Mouse (Mus musculus): ENCODE results near the gene Uqcr11.
A peak's percentile ranks its signal among the peaks of the same experiment; 100 is the strongest.

Gene Uqcr11

DNA sequence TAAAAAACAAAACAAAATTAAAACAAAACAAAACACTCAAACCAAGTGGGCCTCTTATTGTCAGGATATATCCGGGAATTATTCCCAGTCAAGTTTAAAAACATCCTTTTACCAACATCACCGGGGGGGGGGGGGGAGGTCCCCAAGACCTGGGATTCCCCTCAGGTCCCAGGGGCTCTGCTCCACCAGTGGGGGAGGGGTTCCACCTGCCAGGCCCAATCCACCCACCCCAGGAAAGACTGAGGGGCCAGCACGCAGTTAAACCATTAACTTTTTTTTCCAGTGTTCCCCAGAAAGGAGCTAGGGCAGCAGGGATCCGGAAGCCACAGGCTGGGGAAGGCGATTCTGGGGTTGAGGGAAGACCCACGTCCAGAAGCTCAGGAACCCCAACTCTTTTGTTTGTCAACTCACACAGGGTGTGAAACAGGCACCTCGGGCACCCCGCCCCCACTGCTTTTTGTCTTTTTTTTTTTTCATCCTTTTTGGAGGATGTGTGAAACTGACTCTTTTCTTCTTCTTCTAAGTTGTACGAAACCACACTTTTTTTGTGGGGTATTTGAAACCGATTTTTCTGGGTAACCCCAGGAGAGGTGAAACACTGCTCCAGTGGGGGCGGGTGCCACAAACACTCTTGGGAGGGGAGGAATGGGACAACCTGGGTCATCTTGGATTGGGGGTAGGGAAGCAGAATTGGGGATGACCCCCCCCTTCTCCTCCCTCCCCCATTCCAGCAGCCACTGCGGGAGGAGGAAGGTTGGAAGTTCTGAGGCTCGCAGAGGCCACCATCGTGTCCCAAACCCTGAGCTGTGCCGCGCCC, 25.1 kb upstream of the Uqcr11 start:
- DNase-seq (ENCODE audit: low read depth, low spot score): no peak

DNA sequence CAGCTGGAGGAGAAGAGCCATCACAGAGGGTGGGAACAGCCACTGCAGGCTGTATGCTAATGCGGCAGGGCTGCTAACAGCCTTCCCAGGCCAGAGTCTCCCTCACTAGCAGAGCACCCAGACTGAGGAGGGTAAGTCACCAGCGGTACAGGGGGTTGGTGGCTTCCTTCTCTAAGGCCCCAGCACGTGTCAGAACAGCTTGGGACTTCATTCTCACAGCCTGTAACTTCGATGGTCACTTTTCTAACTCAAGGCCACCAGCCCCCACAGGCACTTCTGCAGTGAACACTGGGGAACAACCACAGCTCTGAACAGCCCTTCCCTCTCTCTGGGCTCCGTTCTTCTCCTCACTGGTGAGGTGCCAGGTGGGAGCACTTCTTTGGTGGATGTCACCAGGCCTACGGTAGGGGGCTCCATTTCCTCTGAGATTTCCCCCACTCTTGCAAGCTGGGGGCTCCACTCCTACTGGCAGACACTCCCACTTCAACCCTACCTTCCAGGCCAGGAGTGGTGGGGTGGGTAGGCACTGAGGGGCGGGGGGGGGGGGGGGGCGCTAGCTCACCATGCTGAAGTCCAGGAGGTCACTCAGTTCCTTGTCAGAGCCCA, 23.8 kb upstream of the Uqcr11 start:
- DNase-seq (ENCODE audit: low read depth, low spot score): no peak

DNA sequence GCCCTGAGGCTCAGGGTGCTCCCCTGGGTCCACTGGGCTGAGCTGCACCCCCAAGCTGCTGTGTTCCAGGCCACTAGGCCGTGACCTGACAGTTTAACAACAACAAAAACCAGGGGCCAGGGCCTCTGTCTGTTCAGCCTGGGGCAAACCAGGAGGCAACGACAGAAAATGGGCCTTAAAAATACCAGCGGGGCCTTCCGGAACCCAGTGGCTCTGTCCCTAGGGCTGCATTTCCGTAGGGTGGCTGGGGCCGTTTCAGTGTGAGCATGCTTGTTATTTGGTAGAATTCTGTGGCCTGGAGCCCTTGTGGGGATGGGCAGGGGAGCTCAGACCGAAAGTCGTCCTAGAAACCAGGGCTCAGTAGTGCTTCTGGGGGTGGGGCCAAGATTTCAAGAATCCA, 23.2 kb upstream of the Uqcr11 start:
- no peak for DNase-seq (ENCODE audit: low read depth, low spot score)

DNA sequence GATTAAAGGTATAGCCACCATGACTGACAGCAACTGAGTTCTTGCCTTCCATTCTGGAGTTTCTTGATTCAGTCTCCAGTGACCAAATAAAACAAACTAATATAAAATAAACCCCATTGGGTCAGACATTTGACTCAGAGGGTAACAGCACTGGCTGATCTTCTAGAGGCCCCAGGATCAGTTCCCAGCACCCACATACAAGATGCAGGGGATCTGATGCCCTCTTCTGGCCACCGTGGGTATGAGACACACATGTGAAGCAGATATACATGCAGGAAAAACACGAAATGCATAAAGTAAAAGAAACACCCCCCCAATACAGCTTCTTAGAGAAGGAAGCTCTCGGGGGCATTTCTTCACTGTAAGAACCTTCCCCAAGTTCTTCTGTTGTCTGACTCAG, 18.4 kb upstream of the Uqcr11 start:
- DNase-seq (ENCODE audit: low read depth, low spot score): no peak

DNA sequence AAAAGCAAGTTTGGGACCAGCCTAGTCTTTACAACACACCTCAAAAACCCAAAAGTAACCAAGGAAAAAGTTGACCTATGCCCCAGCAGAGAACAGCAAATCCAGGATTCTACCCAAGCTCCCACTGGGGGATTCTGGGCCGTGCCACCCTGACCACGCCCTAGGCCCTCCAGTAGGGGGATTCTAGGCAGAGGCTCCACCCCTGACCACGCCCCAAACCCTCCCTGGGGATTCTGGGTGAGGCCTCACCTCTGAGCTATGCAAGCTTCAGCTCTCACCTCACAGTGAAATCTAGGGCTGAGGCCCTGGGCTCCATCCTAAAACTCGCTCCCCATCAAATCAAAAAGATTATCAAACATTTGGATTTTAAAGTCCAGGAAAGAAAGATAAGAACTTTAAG, 16.9 kb upstream of the Uqcr11 start:
- DNase-seq (ENCODE audit: low read depth, low spot score): no peak

DNA sequence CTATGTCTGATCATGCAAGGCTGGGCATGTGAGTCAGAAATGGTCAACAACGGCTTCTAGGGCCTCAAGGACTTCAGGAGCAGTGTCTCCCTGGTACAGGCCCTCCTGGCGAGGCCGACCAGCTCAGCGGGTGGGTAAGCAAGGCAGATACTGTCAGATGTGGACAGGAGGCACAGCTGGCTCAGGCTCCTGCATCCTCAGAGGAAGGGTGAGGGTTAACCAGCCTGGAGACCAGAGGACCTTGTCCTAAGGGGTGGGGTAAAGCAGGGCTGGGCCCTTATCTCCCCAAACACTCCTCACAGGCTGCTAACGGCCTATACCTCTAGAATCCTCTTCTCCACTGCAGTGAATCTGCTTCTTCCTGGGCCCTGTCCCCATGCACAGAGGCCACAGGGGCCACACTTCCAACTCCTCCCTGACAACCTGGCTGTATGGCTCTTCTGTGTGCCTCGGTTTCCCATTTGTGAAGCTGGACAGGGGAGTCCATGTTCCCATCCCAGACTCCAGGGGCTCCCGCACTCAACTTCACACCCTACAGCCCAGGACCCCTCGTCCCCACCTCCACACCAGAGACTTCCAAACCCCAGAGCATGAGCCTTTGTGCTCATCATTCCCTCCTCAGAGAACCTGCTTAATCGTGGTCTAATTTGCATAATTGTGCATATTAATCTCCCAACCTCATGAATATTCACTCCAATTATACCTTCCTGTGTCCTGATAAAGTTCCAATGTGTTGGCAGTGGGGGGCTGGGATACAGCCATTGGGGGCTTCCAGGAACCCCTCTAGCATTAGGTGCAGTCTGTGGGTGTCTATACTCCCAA, 15.2 kb upstream of the Uqcr11 start:
- no peak for DNase-seq (ENCODE audit: low read depth, low spot score)

DNA sequence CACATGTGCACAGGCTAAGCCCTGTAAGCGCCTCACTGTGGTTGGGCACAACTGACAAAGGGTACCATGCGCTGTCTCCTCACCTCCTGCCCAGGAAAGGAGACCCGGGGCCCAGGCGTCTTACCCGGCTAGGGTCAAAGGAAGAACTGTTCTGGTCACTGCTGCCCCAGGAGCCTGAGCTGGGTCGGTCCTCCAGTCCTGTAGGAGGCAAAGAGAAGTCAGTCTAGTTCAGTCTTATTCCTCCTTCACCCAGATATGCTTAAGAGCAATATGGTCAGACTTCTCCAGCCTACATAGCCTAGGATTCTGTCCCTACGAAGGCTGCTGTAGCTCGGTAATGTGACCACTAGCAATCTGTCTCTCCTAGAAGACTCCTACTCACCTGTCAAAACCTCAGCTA, 14.6 kb upstream of the Uqcr11 start:
- DNase-seq (ENCODE audit: low read depth, low spot score): no peak

DNA sequence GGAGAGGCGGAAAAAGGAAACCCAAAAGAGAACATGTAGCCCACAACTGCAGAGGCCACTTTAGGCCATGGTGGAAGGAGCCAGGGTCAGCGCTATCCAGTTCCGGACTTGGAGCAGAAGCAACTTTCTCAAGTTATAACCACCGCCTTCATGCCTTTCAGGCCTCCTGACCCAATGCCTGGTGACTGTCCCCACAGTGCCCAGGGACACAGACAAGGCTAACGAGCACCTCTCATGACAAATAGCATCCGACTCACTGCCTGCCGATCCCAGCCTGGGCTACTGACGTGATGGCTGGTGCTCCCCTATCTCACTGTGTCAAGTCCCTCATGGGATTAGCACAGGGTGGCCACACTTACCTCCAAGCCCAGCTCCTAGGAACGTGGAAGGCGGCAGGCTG, 14.1 kb upstream of the Uqcr11 start:
- no peak for DNase-seq (ENCODE audit: low read depth, low spot score)

DNA sequence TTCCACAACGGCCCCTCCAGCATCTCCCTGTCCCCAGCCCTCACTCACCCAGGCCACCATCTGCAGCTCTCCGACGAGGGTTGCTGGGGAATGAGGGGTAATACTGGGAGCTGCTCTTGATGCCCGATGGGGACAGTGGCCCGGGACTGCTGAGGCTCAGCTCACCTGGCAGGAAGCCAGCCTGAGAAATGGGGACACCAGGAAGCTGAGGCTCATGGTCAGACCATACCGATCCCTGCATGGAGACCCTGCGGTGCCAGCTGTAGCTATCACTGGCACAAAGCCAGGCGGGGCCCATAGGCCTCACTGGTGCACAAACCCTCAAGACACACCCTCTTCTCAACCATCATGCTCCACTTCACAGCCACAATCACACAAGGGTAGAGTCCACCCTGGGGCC, 12.8 kb upstream of the Uqcr11 start:
- DNase-seq (ENCODE audit: low read depth, low spot score): no peak

DNA sequence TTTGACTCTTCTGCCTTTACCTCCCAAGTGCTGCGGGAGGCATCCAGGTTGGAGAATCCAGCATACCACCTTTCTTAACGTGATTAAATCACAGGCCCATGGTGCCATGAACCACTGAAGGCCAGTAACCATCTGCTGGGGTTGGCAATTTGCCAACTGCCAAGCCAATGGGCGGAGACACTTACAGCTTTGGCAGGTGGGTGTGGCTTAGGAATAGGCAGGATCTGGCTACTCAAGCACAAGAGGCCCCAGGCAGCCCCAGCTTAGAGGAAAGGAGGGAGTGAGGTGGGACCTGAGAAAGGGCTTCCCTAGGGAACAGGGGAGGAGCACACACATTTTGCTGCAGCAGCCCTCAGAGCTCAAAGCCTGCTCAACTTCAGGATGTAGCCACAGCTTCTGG, 11.7 kb upstream of the Uqcr11 start:
- no peak for DNase-seq (ENCODE audit: low read depth, low spot score)

DNA sequence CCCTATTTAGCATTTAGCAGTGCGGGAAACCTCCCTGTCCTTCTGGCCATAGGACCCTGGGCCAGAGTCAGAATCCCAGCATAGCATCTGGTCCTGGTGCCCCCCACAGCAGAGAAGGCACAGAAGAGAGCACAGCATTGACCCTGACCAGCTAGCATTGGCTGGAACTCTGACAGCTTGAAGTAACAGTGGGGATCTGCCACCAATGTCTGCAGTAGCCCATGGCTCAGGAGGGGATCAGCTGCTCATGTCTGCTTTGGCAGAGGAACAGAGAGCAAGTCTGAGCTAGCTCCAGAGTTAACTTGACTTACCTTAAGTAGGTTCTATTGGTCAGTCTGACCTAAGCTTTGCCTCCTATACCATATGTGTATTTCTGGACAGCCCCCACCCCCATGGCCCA, 11.2 kb upstream of the Uqcr11 start:
- no peak for DNase-seq (ENCODE audit: low read depth, low spot score)

DNA sequence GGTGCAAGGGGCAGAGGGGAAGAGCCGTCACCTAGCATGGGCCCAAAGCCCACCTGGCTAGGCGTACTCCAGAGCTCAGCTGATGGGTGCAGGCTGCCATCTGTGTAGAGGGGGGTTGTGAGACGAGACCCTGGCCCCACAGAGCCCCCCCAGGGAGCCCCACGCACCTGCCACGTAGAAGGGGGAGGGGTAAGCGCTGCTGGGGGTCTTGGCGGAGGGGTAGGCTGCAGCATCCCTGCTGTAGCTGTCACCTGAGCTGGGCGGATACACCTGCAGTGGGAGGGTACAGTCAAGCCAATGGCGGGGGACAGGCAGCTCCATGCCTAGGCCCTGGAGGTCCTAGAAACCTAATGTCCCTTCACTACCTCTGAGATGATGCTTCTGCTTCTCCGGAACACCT, 10.7 kb upstream of the Uqcr11 start:
- DNase-seq (ENCODE audit: low read depth, low spot score): no peak

DNA sequence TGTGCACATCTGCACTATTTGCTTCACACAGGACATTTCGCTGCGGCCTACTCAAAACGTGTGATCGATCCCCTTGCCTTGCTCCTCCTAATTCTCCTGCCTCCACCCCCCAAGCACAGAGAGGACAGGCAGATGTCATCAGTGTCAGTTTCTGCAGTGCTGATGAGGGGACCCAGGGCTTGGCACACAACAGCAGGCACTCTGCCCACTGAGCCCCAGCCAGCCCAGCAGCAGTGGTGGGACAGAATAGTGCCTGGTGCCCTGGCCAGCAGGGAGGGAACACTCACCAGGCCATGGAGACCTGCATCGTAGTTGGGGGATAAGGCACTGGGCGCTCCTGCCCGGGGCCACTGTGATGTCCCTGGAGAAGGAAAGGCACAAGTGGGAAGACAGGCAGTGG, 8.9 kb upstream of the Uqcr11 start:
- DNase-seq (ENCODE audit: low read depth, low spot score): no peak

DNA sequence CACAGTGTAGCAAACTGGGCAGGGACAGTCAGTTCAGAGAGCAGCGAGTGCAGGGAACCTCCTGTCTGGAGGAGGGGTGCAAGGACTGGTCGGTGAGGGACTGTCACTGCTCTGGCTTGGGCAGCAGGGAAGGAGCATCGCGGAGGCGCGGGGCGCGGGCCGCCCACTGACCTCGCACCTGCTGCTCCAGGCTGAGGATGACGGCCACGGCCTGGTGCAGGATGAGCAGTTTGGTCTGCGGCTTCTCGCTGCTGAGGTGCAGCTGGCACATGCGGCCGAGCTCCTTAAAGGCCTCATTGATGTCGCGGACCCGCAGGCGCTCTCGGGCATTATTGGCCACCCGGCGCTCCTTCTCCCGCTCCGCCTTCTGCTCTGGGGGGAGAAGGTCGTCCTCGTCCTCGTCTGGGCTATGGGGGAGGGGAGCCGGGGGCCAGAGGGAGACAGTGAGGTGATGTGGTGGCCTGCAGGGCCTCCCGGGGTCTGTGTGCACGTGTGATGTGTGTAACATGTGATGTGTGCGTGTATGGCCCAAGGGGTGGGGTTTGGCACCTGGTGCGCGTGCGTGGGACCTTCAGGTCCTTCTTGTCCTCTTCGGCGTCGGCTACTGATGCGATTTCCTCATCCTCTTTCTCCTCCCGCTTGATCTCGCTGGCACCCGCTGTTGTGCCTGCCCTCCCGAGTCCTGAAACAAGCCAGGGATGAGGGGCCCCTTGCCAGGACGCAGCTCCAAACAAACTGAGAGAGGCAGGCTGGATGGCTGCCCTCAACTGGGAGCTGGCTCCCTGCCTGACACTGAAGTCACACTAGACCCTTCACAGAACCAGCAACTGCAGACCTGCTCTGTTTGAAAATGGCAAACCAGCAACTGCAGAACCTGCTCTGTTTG, 6.3 kb upstream of the Uqcr11 start:
- peak; percentile 24 for DNase-seq (ENCODE audit: low read depth, low spot score)

DNA sequence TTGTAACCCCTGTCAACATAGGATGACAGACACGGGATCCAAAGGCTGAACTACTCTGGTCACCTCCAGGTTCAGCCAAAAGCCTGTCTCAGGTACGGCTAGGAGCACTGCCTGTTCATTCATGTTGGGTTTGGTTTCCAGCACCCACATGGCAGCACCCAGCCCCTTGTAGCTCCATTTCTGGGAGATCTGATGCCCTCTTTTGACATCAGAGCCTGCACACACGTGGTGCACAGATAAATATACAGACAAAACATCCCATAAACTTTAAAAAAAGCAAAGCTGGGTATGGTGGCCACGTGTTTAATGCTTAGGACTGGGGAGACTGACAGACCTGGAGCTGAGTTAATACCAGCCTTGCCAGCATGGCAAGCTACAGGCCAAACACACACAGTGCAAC, 1.3 kb upstream of the Uqcr11 start:
- no peak for DNase-seq (ENCODE audit: low read depth, low spot score)

DNA sequence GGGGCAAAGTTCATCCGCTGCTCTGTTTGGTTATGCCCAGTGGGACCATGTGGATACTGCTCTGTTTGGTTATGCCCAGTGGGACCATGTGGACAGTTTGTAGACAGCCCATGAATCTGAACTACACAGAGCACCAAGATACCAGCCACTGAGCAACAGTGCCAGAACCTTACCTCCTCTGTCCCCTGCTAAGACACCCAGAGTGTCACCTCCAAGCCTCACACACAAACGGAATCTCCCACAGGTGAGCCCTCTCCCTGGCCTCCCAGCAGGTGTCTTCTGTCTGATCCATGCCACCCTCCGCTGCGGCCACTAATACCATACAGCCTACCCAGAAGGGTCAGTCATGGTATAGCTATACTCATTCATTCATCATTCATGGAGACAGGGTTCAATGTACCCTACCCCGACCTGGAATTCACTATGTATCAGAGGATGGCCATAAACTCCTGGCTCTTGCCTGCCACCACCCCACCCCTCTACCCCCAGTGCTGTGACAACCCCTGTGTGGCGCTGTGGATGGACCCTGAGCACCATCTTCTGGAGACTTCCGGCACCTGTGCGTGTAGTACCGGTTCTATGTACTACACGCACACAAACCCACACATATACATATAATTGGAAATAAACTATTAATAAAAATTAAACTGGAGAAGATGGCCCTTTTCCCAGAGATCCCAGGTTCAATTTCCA, 1.0 kb downstream of the Uqcr11 start:
- no peak for DNase-seq (ENCODE audit: low read depth, low spot score)

DNA sequence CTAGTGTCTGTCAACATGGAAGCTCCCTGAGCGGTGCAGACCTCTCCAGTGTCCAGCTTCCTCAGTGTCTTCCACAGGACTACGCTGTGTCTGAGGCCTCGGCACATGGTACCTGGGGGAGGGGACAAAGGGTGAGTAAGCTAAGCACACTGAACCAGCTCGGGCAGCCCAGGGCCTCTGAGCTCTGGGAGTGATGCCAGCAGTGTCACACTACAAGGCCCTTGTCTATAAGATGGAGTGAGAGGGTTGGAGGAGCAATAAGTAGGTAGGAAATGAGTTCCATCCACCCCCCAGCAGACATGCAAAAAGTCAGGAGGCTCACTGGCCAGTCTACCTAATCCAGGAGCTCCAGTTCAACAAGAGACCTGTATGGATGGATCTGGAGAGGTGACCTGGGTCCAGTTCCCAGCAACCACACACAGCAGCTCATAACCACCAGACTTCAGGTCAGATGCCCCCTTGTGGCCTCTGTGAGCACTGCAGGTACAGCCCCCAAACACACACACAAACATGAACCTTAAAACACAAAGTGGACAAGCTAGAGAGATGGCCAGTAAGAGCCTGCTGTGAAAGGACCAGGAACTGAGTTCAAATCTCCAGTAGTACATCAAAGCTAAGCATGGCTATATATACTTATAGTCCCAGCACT, 3.5 kb downstream of the Uqcr11 start:
- no peak for DNase-seq (ENCODE audit: low read depth, low spot score)

DNA sequence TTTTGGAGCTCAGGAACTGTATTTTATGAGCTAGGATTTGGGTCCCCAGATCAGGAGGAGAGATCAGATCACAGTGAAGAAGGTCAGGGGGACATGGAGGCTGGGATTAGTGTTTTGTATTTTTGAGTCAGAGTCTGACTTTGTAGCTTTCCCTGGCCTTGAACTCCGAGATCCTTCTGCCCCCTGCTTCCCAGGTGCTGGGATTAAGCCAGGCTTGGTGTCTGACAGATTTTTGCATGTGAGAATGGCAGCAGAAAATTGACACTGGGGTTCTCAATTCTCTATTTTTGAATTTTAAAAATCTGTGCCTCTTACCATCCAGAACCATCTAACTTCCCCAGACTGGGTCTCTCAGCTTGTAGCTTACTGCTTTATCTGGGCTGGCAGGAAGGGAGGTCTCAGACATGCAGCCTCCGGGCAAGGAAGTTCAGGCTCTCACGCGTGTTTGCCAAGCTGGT, 5.9 kb downstream of the Uqcr11 start:
- no peak for DNase-seq (ENCODE audit: low read depth, low spot score)

DNA sequence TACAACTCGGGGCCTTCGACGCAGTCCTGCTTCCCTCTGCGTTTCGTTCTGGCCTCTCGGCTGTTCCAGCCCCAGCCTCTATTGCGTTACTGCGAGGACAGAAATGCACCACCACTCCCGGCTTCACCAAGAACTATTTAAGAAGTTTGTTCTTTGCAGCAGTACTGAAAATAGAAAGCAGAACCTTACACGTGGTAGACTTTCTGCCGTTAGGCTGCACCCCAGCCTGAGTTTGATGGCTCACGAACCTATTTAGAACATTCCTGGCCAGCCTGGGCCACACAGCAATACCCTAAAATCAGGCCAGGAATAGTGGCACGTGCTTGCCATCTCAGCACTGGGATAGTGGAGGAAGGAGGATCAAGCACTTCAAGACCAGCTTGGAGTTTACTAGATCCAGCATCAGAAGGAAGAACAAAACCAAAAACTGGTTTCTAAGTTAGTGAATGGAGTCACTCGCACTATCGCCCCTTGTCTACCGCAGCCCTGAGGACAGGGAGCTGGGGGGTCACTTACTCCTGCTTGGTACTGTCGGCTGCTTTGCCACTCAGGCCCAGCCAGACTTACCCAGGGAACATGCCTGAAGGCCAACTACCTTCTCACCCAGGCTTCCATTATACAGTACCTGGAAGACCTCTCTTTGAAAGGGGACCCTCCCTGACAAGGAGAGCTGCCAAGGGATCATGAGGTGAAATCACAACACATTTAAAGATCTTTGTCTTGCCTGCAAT, 6.5 kb downstream of the Uqcr11 start:
- DNase-seq (ENCODE audit: low read depth, low spot score): peak; percentile 32

Data from telencephalon, adult 2 months (tissue).